Comparison of ENCODE assay signal across 8 mouse cellular contexts in the genomic region with DNA sequence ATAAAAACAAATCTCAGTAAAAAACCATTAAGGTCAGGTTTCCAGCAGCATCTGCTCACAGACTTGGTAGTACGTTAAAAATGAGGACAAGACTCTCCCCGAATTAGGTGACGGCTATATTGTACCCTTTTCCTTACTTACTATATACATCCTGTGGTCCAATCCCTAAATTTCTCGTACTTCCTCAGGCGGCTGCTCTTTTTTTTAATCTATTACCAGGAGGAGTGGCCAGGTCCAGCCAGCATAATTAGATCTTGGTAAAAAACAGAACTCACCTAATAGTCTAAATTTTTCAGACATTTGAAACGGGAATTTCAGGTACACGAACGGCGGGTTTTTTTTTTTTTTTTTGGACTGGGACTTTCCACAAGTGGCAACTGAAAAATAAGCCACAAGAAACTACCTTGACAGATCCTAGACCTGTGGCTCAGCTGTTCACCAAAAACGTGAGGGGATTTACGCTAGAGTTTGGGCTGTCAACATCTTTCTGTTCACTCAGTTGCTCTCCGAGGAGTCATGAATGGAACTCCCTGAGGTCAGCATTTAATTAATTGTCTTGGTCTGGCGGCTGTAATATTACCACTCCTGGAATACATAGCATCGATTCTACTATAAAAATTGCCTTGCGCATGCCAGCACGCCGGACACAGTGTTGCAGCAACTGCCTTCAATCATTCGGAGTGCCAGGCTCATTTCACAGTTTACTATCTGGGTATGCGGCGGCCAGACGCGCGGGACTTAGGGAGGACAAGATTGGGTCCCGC. TPM values are rescaled to one million over a fixed set of nuclear protein-coding genes. Genes with fewer than 3 reads are reported as not detected.
DNase-seq lines count a peak whose midpoint lies in the region; ATAC-seq and TF ChIP-seq lines count a peak whose summit lies in the region.

No protein-coding gene starts in this region.

- H3K27ac ChIP-seq in heart, embryonic 14.5 days (replicated peaks in 1 of 2; ENCODE audit: control insufficient read depth in 1 of 2, insufficient read depth in 1 of 2, low read depth in 2 of 2, low read length in 2 of 2), result peak overlapping the region in 1 of 2 experiments; percentile 62; a peak in 3 of 4 replicates
- no peak overlapping the region for H3K27ac ChIP-seq in forebrain, postnatal 0 days (ENCODE audit: low read depth, low read length)
- H3K27ac ChIP-seq in macrophage, result no peak overlapping the region

- peaks cover 9 to 34% of the 10 kb centered on the region in 2 experiments for H3K4me1 ChIP-seq in heart, embryonic 14.5 days (ENCODE audit: control insufficient read depth in 2 of 2, insufficient read depth in 2 of 2, low read length in 2 of 2)
- H3K4me1 ChIP-seq in E14TG2a.4 (replicated peaks; ENCODE audit: low read depth, low read length), result peaks cover 70% of the 10 kb centered on the region
- peaks cover 27% of the 10 kb centered on the region for H3K4me1 ChIP-seq in forebrain, postnatal 0 days (ENCODE audit: insufficient read depth)

- no peak for TF ChIP-seq CTCF in E14TG2a.4 (conservative IDR thresholded peaks at IDR 0.05; ENCODE audit: low read length)
- TF ChIP-seq CTCF in forebrain, postnatal 0 days (IDR thresholded peaks at IDR 0.05; ENCODE audit: low read depth), result no peak

- peak overlapping the region; percentile 29 to 32 for H3K4me3 ChIP-seq in heart, embryonic 14.5 days (ENCODE audit: control insufficient read depth in 1 of 2, insufficient read depth in 1 of 2, low read depth in 1 of 2, low read length in 2 of 2)
- H3K4me3 ChIP-seq in E14TG2a.4 (replicated peaks; ENCODE audit: low read length) (peak overlapping the region; percentile 71), macrophage (ENCODE audit: inconsistent target) (peak overlapping the region; percentile 27; the same call in 1 of the 2 replicates)
- H3K4me3 ChIP-seq in forebrain, postnatal 0 days (ENCODE audit: low read depth, low read length), result peak overlapping the region; percentile 91

- H3K27me3 ChIP-seq in heart, embryonic 14.5 days (ENCODE audit: control insufficient read depth, insufficient read depth, low read length), result no peaks in the 10 kb centered on the region
- H3K27me3 ChIP-seq in E14TG2a.4 (ENCODE audit: insufficient read depth, low read length), result no peaks in the 10 kb centered on the region
- no peaks in the 10 kb centered on the region for H3K27me3 ChIP-seq in forebrain, postnatal 0 days (ENCODE audit: insufficient read depth, low read length)

- no peaks in the 10 kb centered on the region for H3K36me3 ChIP-seq in heart, embryonic 14.5 days (ENCODE audit: control insufficient read depth, insufficient read depth, low read length)
- H3K36me3 ChIP-seq in E14TG2a.4 (ENCODE audit: insufficient read depth, low read length) (peaks cover 39% of the 10 kb centered on the region), macrophage (ENCODE audit: inconsistent target) (no peaks in the 10 kb centered on the region)
- no peaks in the 10 kb centered on the region for H3K36me3 ChIP-seq in forebrain, postnatal 0 days (ENCODE audit: insufficient read depth)

- H3K4me2 ChIP-seq in heart, embryonic 14.5 days (ENCODE audit: low read length), result peak overlapping the region; percentile 66
- H3K4me2 ChIP-seq in forebrain, postnatal 0 days (ENCODE audit: low read depth), result peak overlapping the region; percentile 69

- ATAC-seq in heart, embryonic 14.5 days (ENCODE audit: insufficient number of reproducible peaks, insufficient read depth, low FRiP score, low read depth), result no peak
- no peak for ATAC-seq in forebrain, postnatal 0 days

- no peak for DNase-seq in heart, postnatal 4 days
- DNase-seq in forebrain, postnatal 0 days, result no peak
- no peak for DNase-seq in layer of hippocampus, postnatal 10 days (ENCODE audit: low spot score in 2 of 2)
- DNase-seq in left cerebral cortex, adult 11 months (ENCODE audit: low spot score), result no peak
- DNase-seq in adrenal gland, adult (ENCODE audit: inconsistent age in 2 of 2, low spot score in 1 of 2), result no peak

- no peaks in the 10 kb centered on the region for H3K9me3 ChIP-seq in heart, embryonic 14.5 days (ENCODE audit: control insufficient read depth, low read length)
- H3K9me3 ChIP-seq in E14TG2a.4 (ENCODE audit: low read length), result no peaks in the 10 kb centered on the region
- H3K9me3 ChIP-seq in forebrain, postnatal 0 days (ENCODE audit: low read length), result no peaks in the 10 kb centered on the region

- H3K9ac ChIP-seq in heart, embryonic 14.5 days (ENCODE audit: low read length), result peak overlapping the region; percentile 53; the same call in 1 of the 2 replicates
- H3K9ac ChIP-seq in forebrain, postnatal 0 days, result no peak overlapping the region

- peaks cover 61% of the 10 kb centered on the region for H3K79me2 ChIP-seq in macrophage (ENCODE audit: inconsistent target)

- WGBS in heart, embryonic 14.5 days, result 15% methylated on average over 24 of the region's 24 CpGs
- 14% methylated on average over 24 of the region's 24 CpGs for WGBS in forebrain, postnatal 0 days
- WGBS in macrophage (ENCODE audit: missing documents), result 8% methylated on average over 23 of the region's 24 CpGs

RNA-seq across cellular contexts. Expression of gene Gtpbp1, which starts 0.8 kb away (rescaled TPM):
- 25.3 and 26.2 TPM in 2 replicates for polyA plus RNA-seq in heart, embryonic 14.5 days (2014; fragmentation: Nextera tagmentation; extraction: Ambion mirVana)
- 10 to 100 TPM; 40.2 to 41.9 TPM for total RNA-seq in heart, postnatal 4 days (2021)
- total RNA-seq in forebrain, postnatal 0 days (2014; rRNA removed), result 74.2 and 78.1 TPM in 2 replicates
- polyA plus RNA-seq in forebrain, postnatal 0 days (2015; fragmentation: Nextera tagmentation; extraction: Ambion mirVana), result 43.4 and 47.6 TPM in 2 replicates
- total RNA-seq in macrophage (2018; cell fraction: chromatin; rRNA removed), result 10 to 100 TPM in 24 of 26 experiments, 1 to 10 TPM in 2; 8.8 to 74.7 (median 34.9) TPM
- total RNA-seq in macrophage (2018; cell fraction: cytosol; rRNA removed), result 10 to 100 TPM; 13.8 to 28.6 (median 20.0) TPM
- total RNA-seq in macrophage (2018; cell fraction: nucleus; rRNA removed), result 10 to 100 TPM; 11.7 to 42.6 (median 29.4) TPM
- polyA plus RNA-seq in macrophage (2018), result 18.0 to 29.2 TPM (median 22.4 TPM) in 3 replicates
- 10 to 100 TPM; 42.5 to 46.8 TPM for total RNA-seq in layer of hippocampus, postnatal 10 days (2021)

RNA-seq across cellular contexts. Expression of gene Josd1, which starts 2.1 kb away (rescaled TPM):
- 17.5 and 18.2 TPM in 2 replicates for polyA plus RNA-seq in heart, embryonic 14.5 days (2014; fragmentation: Nextera tagmentation; extraction: Ambion mirVana)
- 10 to 100 TPM; 29.8 to 32.5 TPM for total RNA-seq in heart, postnatal 4 days (2021)
- total RNA-seq in forebrain, postnatal 0 days (2014; rRNA removed), result 49.2 and 54.1 TPM in 2 replicates
- 18.6 and 20.2 TPM in 2 replicates for polyA plus RNA-seq in forebrain, postnatal 0 days (2015; fragmentation: Nextera tagmentation; extraction: Ambion mirVana)
- 10 to 100 TPM in 1 of 26 experiments, 1 to 10 TPM in 25; 1.7 to 10.0 (median 4.2) TPM for total RNA-seq in macrophage (2018; cell fraction: chromatin; rRNA removed)
- 10 to 100 TPM; 12.9 to 25.9 (median 17.1) TPM for total RNA-seq in macrophage (2018; cell fraction: cytosol; rRNA removed)
- total RNA-seq in macrophage (2018; cell fraction: nucleus; rRNA removed), result 10 to 100 TPM in 16 of 26 experiments, 1 to 10 TPM in 10; 5.7 to 18.4 (median 10.6) TPM
- polyA plus RNA-seq in macrophage (2018), result 13.3 to 18.4 TPM (median 16.8 TPM) in 3 replicates
- total RNA-seq in layer of hippocampus, postnatal 10 days (2021), result 10 to 100 TPM; 36.6 to 40.5 TPM

RNA-seq across cellular contexts. Expression of gene Tomm22, which starts 19.2 kb away (rescaled TPM):
- polyA plus RNA-seq in heart, embryonic 14.5 days (2014; fragmentation: Nextera tagmentation; extraction: Ambion mirVana), result 233 and 237 TPM in 2 replicates
- total RNA-seq in heart, postnatal 4 days (2021), result 100 to 1,000 TPM; 150 to 159 TPM
- total RNA-seq in forebrain, postnatal 0 days (2014; rRNA removed), result 132 and 167 TPM in 2 replicates
- polyA plus RNA-seq in forebrain, postnatal 0 days (2015; fragmentation: Nextera tagmentation; extraction: Ambion mirVana), result 248 and 266 TPM in 2 replicates
- total RNA-seq in macrophage (2018; cell fraction: chromatin; rRNA removed), result 10 to 100 TPM in 20 of 26 experiments, 1 to 10 TPM in 6; 5.6 to 22.7 (median 14.4) TPM
- total RNA-seq in macrophage (2018; cell fraction: cytosol; rRNA removed), result 100 to 1,000 TPM in 1 of 26 experiments, 10 to 100 TPM in 25; 77.3 to 100 (median 86.7) TPM
- 10 to 100 TPM; 13.5 to 72.1 (median 38.9) TPM for total RNA-seq in macrophage (2018; cell fraction: nucleus; rRNA removed)
- polyA plus RNA-seq in macrophage (2018), result 71.6 to 131 TPM (median 97.1 TPM) in 3 replicates
- total RNA-seq in layer of hippocampus, postnatal 10 days (2021), result 100 to 1,000 TPM in 1 of 2 experiments, 10 to 100 TPM in 1; 99.9 to 107 TPM

RNA-seq across cellular contexts. Expression of gene Cby1, which starts 30.8 kb away (rescaled TPM):
- 47.6 and 48.7 TPM in 2 replicates for polyA plus RNA-seq in heart, embryonic 14.5 days (2014; fragmentation: Nextera tagmentation; extraction: Ambion mirVana)
- 10 to 100 TPM; 30.9 to 35.5 TPM for total RNA-seq in heart, postnatal 4 days (2021)
- 70.3 and 107 TPM in 2 replicates for total RNA-seq in forebrain, postnatal 0 days (2014; rRNA removed)
- 117 and 119 TPM in 2 replicates for polyA plus RNA-seq in forebrain, postnatal 0 days (2015; fragmentation: Nextera tagmentation; extraction: Ambion mirVana)
- 1 to 10 TPM in 18 of 26 experiments, not detected in 8; 1.1 to 4.9 (median 2.0) TPM for total RNA-seq in macrophage (2018; cell fraction: chromatin; rRNA removed)
- 10 to 100 TPM in 18 of 26 experiments, 1 to 10 TPM in 8; 6.7 to 17.0 (median 11.4) TPM for total RNA-seq in macrophage (2018; cell fraction: cytosol; rRNA removed)
- 1 to 10 TPM in 24 of 26 experiments, under 1 TPM in 2; 0.75 to 5.7 (median 3.2) TPM for total RNA-seq in macrophage (2018; cell fraction: nucleus; rRNA removed)
- 11.0 to 24.8 TPM (median 14.4 TPM) in 3 replicates for polyA plus RNA-seq in macrophage (2018)
- 10 to 100 TPM; 55.6 to 56.6 TPM for total RNA-seq in layer of hippocampus, postnatal 10 days (2021)

RNA-seq across cellular contexts. Expression of gene Fam227a, which starts 31.1 kb away (rescaled TPM):
- polyA plus RNA-seq in heart, embryonic 14.5 days (2014; fragmentation: Nextera tagmentation; extraction: Ambion mirVana), result 0.66 and 2.0 TPM in 2 replicates
- total RNA-seq in heart, postnatal 4 days (2021), result 1 to 10 TPM; 1.0 to 1.2 TPM
- 17.1 and 25.7 TPM in 2 replicates for total RNA-seq in forebrain, postnatal 0 days (2014; rRNA removed)
- polyA plus RNA-seq in forebrain, postnatal 0 days (2015; fragmentation: Nextera tagmentation; extraction: Ambion mirVana), result 1.0 and 1.9 TPM in 2 replicates
- total RNA-seq in macrophage (2018; cell fraction: chromatin; rRNA removed), result 10 to 100 TPM in 8 of 26 experiments, 1 to 10 TPM in 17, under 1 TPM in 1; 0.90 to 18.2 (median 6.5) TPM
- under 1 TPM in 24 of 26 experiments, not detected in 2; 0.04 to 0.82 (median 0.24) TPM for total RNA-seq in macrophage (2018; cell fraction: cytosol; rRNA removed)
- 10 to 100 TPM in 2 of 26 experiments, 1 to 10 TPM in 19, under 1 TPM in 5; 0.29 to 11.5 (median 2.8) TPM for total RNA-seq in macrophage (2018; cell fraction: nucleus; rRNA removed)
- 0.34 to 1.0 TPM in 2 of 3 replicates, not detected in the other for polyA plus RNA-seq in macrophage (2018)
- 10 to 100 TPM in 1 of 2 experiments, 1 to 10 TPM in 1; 9.2 to 10.1 TPM for total RNA-seq in layer of hippocampus, postnatal 10 days (2021)

Comparison
In these comparisons a context has a peak if more than half of its experiments do, and no peak if none do; other contexts are left out.
1. H3K4me3 ChIP-seq: peak in every context shown above with its lines; median percentile 91 in forebrain, postnatal 0 days; 71 in E14TG2a.4; 30 in heart, embryonic 14.5 days; 27 in macrophage.